Mouse (Mus musculus): ENCODE measurements around the gene Pih1d1.
A peak's percentile ranks its signal among the peaks of the same experiment; 100 is the strongest.
"Not testable (repeated sequence)": the region's sequence is repeated elsewhere in the genome, so short reads cannot be mapped to it uniquely, and the experiment has no call there.

Gene Pih1d1

GRCm38 (mm10) chr7:45148534-45149098 is 5.5 kb upstream of the Pih1d1 start:
- no peak for DNase-seq

DNA sequence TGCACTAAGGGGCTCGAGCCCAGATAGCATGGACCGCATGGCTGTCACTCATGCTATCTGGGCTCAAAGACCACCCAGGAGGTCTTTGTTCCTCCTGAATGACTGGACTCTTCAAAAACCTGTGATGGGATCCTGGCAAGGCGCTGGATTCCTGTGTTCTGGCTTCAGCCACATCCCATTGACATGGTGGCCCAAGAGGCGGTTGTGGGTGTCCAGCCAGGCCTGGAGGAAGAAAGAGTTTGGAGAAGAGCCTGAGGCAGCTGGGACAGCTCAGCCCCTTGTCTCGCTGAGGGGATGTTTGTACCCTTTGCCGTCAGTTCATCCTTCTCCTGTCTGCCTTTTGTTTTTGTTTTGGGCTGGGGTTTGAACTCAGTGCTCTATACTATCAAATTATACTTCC is 4.6 kb upstream of the Pih1d1 start:
- DNase-seq = no peak

DNA sequence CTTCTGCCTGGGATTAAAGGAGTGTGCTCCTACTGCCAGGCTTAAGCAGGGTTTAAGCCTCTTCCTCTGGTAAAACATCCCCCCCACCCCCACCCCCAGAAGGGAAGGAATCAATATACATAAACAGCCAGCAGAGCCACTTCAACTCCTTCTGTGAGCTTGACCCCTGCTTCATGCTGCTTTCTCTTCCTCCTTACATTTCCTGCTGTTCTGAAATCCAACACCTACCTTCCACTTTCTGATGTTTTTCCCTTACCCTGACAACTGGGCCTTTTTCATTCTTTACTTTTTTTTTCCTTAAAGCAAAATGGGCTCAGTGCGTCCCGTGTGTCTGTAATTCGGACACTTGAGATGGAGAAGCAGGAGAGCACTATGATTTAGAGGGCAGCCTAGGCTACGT is 3.8 kb upstream of the Pih1d1 start:
- DNase-seq = no peak

- DNase-seq = no peak
These were observed 2.8 kb upstream of the Pih1d1 start for GRCm38 (mm10) chr7:45151303-45151702.

DNA sequence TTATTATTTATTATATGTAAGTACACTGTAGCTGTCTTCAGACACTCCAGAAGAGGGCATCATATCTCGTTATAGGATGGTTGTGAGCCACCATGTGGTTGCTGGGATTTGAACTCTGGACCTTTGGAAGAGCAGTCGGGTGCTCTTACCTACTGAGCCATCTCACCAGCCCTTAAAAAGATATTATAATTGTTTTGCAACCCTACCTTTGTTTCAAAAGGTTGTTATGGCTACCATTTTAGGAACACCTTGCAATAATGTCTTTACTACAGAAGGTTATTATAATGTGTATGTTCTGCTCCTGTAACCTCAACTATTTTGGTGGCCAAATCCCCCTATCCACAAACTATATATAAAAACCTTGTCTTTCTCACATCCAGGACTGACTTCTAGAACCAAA is 1.1 kb upstream of the Pih1d1 start:
- not testable (repeated sequence) for DNase-seq

GRCm38 (mm10) chr7:45153586-45153985 is 517 bp upstream of the Pih1d1 start:
- no peak for DNase-seq

GRCm38 (mm10) chr7:45154993-45155514 is 951 bp downstream of the Pih1d1 start:
- peak; percentile 66 to 70 for DNase-seq

DNA sequence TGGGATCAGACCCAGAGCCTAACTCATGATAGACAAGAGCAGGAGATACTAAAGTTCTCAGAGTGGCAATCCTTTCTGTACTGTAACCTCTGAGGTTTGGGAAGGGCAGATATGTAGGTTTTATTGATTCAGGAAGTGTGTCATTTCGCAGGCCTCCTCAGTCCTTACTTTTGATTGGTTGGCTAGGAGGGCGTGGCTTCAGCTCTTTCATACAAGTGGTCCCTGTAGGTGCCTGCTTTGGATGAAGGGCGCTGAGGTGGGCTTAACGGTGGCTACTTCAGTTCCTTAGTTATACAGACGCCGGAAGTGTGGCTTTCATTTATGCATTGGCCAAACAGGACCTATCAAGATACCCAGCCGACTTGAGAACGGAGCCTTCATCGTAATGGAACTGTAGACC is 1.5 kb downstream of the Pih1d1 start:
- no peak for DNase-seq

GRCm38 (mm10) chr7:45156206-45156605 is 2.1 kb downstream of the Pih1d1 start:
- DNase-seq = no peak

DNA sequence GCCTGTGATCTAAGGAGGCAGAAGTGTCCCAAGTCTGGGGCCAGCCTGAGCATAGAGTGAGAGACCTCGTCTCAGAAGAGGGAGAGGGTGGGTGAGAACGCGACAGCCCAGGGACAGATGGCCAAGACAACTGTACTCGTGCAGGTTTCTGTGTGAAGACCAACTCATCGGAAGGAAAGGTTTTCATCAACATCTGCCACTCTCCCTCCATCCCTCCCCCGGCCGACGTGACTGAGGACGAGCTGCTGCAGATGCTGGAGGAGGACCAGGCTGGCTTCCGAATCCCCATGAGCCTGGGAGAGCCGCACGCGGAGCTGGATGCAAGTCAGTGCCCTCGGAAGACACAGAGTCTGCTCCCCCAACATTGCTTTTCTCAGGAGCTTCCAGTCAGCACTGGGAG is 3.4 kb downstream of the Pih1d1 start:
- DNase-seq = no peak

- DNase-seq = peak in 1 of 2 experiments; percentile 18
These were observed 4.9 kb downstream of the Pih1d1 start for GRCm38 (mm10) chr7:45158991-45159390.

GRCm38 (mm10) chr7:45160316-45160800 is 6.3 kb downstream of the Pih1d1 start:
- no peak for DNase-seq

DNA sequence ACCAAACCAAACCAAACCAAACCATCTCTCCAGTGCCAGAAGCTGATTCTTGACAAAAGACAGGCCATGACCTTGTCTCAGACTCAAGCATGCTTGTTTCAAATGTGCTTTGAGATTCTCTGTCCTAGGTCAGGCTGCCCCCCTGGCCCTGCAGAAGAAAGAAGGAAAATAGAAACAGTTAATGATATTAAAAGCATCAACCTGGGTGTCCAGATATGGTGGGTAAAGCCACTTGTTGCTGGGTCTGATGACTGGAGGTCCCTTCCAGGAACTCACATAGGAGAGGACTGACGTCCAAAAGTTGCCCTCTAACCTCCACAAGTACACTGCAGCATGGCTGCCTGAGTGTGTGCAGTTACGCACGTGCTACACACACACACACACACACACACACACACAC is 6.8 kb downstream of the Pih1d1 start:
- peak in 1 of 2 experiments; percentile 15 for DNase-seq

GRCm38 (mm10) chr7:45161612-45162473 is 7.7 kb downstream of the Pih1d1 start:
- peak; percentile 97 to 99 for DNase-seq

DNA sequence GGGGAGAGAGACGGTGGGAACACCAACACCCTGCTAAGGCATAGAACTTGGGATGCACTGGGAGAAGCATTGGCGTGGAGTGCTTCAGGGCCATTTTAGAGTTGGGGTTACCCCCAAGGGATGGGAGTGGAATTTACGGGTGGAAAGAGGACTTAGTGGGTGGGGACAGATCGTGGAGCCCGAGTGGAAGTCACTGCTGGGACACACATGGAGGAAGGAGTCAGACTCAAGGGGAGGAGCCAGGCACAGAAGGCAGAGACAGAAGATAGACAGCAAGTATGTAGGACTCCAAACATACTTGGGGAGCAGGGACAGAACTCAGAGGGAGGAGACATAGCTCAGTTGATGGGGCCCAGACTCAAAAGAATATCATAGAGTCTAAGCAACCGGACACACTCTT is 8.4 kb downstream of the Pih1d1 start:
- peak in 1 of 2 experiments; percentile 61 for DNase-seq

DNA sequence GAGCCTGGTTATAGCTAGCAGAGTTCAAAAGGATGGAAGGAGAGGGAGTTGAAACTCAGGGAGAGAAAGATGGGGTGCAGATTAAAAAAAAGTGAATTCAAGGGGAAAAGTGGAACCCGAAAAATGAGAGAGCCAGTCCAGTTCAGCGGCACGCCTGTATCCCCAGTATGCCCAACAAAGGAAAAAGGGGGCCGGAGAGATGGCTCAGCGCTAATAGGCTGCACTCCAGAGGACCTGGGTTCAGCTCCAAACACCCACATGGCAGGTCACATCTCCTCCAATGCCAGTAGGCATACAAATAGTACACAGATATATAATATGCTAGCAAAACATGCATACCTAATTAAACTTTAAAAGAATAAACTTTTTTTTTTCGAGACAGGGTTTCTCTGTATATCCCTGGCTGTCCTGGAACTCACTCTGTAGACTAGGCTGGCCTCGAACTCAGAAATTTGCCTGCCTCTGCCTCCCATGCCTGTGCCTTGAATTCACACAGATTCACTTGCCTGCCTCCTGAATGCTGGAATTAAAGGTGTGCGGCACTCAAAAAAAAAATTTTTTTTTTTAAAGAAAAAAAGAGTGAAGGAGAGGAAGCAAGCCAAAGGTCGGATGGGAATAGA is 9.0 kb downstream of the Pih1d1 start:
- DNase-seq = peak in 1 of 2 experiments; percentile 39

- DNase-seq = peak; percentile 84 to 87
These were observed 9.8 kb downstream of the Pih1d1 start, which contains the start of gene Slc17a7 for GRCm38 (mm10) chr7:45163735-45164490. Gene Slc17a7, plus strand, starts transcription at chr7:45163949.

DNA sequence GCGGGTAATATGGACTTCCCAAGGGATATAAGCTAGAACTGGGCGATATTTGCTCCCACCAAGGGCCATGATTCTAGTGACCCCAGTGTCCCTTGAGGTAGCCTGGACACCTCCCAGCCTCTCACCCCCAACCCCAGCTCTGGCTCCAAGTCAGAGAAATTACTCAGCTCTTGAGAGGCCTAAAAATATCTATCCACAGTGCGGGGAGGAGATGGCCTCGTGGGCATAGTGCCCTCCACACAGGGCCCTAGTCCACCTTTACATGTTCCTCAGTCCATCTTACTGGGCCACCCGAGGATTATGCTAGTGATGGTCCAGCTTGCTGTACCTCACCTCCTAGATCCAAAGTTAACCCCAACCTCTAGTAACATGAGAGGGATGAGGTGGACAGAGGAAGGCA is 10.7 kb downstream of the Pih1d1 start:
- DNase-seq = peak; percentile 69

- peak in 1 of 2 experiments; percentile 50 for DNase-seq
These were observed 11.6 kb downstream of the Pih1d1 start for GRCm38 (mm10) chr7:45165701-45166100.

- peak; percentile 71 to 72 for DNase-seq
These were observed 12.9 kb downstream of the Pih1d1 start for GRCm38 (mm10) chr7:45166950-45167401.

- DNase-seq = peak; percentile 80 to 84
These were observed 13.8 kb downstream of the Pih1d1 start for GRCm38 (mm10) chr7:45167761-45168445.

- peak; percentile 66 to 69 for DNase-seq
These were observed 14.6 kb downstream of the Pih1d1 start for GRCm38 (mm10) chr7:45168656-45169055.

Measured in cerebellum, adult 18-20 months (tissue).